Mouse (Mus musculus) neural tube, embryonic 11.5 days (tissue): ENCODE measurements around the gene Rhod. TPM values are rescaled to one million over a fixed set of nuclear protein-coding genes. Genes with fewer than 3 reads are reported as not detected.

Experiments
- ATAC-seq: fragments of 200-750 bp; cut with Nextera tagmentation; 2 replicates; pipeline ENCODE4 v1.8.0; 2017; ENCODE audit warnings: moderate number of reproducible peaks, mild to moderate bottlenecking, moderate TSS enrichment, moderate library complexity; ENCODE audit not compliant: insufficient read depth, low FRiP score, low TSS enrichment
- DNase-seq: peaks from one replicate; pipeline ENCODE4 v3.0.0-alpha.2; 2015; ENCODE audit warnings: low spot score
- H3K27ac ChIP-seq: fragments of 300-500 bp; sonication (generic); 2 replicates; pipeline ENCODE4 v1.5.1; 2014; ENCODE audit warnings: low read depth, mild to moderate bottlenecking, low read length
- H3K27me3 ChIP-seq: fragments of 300-500 bp; sonication (generic); 2 replicates; pipeline ENCODE4 v1.6.1; 2014; ENCODE audit warnings: mild to moderate bottlenecking, low read length, mixed read lengths; ENCODE audit not compliant: control insufficient read depth, insufficient read depth
- H3K36me3 ChIP-seq: fragments of 300-500 bp; sonication (generic); 2 replicates; pipeline ENCODE4 v1.6.1; 2014; ENCODE audit warnings: mild to moderate bottlenecking, low read length, moderate library complexity, mixed read lengths; ENCODE audit not compliant: control insufficient read depth, insufficient read depth
- H3K4me1 ChIP-seq: fragments of 300-500 bp; sonication (generic); 2 replicates; pipeline ENCODE4 v1.6.1; 2014; ENCODE audit warnings: low read length, mixed read lengths; ENCODE audit not compliant: control insufficient read depth, insufficient read depth
- H3K4me2 ChIP-seq: fragments of 300-500 bp; sonication (generic); 2 replicates; pipeline ENCODE4 v1.6.1; 2014; ENCODE audit warnings: low read depth, mild to moderate bottlenecking, moderate library complexity
- H3K4me3 ChIP-seq: fragments of 300-500 bp; sonication (generic); 2 replicates; pipeline ENCODE4 v1.5.1; 2014; ENCODE audit warnings: low read depth, low read length
- H3K9ac ChIP-seq: fragments of 300-500 bp; sonication (generic); 2 replicates; pipeline ENCODE4 v1.6.1; 2014; ENCODE audit warnings: mild to moderate bottlenecking, low read length
- H3K9me3 ChIP-seq: fragments of 300-500 bp; sonication (generic); 2 replicates; pipeline ENCODE4 v1.6.1; 2016; ENCODE audit warnings: low read length; ENCODE audit not compliant: control insufficient read depth
- WGBS: fragments of 180-500 bp; shearing (Covaris S2); extraction: QIAGEN DNeasy Blood & Tissue Kit; methylation state at CpG from one replicate; pipeline ENCODE4 v1.1.7; 2014; 5-methylcytosine and 5-hydroxymethylcytosine counted together
- polyA plus RNA-seq: library from polyadenylated mRNA; unstranded; fragments of >200 nt; fragmentation: Nextera tagmentation; extraction: Ambion mirVana; gene quantifications from 2 replicates; pipeline ENCODE4 v1.2.1, GENCODE M21; 2014

Rhod gene
- polyA plus RNA-seq, 1 experiment from 2014 or later: 17.1 TPM

GRCm38 (mm10) chr19:4442408-4442807 is 3.2 kb upstream of the Rhod start:
- no peak overlapping the region for H3K4me2 ChIP-seq
- ATAC-seq: no peak
- H3K27ac ChIP-seq: no peak overlapping the region

GRCm38 (mm10) chr19:4441621-4442161 is 2.5 kb upstream of the Rhod start:
- no peak for ATAC-seq
- no peak overlapping the region for H3K9ac ChIP-seq
- no peak overlapping the region for H3K4me2 ChIP-seq
- H3K27me3 ChIP-seq: peaks cover 4% of the 10 kb centered on the region
- WGBS: 21% methylated on average over 10 of the region's 10 CpGs
- H3K4me1 ChIP-seq: 0 out of 2 replicates have a peak, but pooled peaks cover 2% of the 10 kb centered on the region
- no peak overlapping the region for H3K4me3 ChIP-seq
- DNase-seq: peak; percentile 44
- H3K36me3 ChIP-seq: no peaks in the 10 kb centered on the region
- H3K9me3 ChIP-seq: no peaks in the 10 kb centered on the region
- no peak overlapping the region for H3K27ac ChIP-seq

More at GRCm38 (mm10) chr19:4442408-4442807, 3.2 kb upstream of the Rhod start:
- peak; percentile 76 for DNase-seq
- Histone ChIP-seq H3K27me3 (peaks cover 4% of the 10 kb centered on the region), H3K9ac (no peak overlapping the region), H3K4me1 (0 out of 2 replicates have a peak, but pooled peaks cover 2% of the 10 kb centered on the region), H3K36me3 (no peaks in the 10 kb centered on the region), H3K9me3 (no peaks in the 10 kb centered on the region), H3K4me3 (no peak overlapping the region)
- WGBS: 10% methylated on average over 3 of the region's 3 CpGs

- H3K9me3 ChIP-seq: no peaks in the 10 kb centered on the region
- H3K36me3 ChIP-seq: no peaks in the 10 kb centered on the region
- DNase-seq: peak; percentile 50
- WGBS: 29% methylated on average over 6 of the region's 6 CpGs
- H3K9ac ChIP-seq: no peak overlapping the region
- no peak overlapping the region for H3K4me3 ChIP-seq
- no peak overlapping the region for H3K4me2 ChIP-seq
- H3K27me3 ChIP-seq: peaks cover 4% of the 10 kb centered on the region
- H3K4me1 ChIP-seq: 0 out of 2 replicates have a peak, but pooled peaks cover 2% of the 10 kb centered on the region
- no peak overlapping the region for H3K27ac ChIP-seq
- ATAC-seq: no peak
These were observed 1.9 kb upstream of the Rhod start for GRCm38 (mm10) chr19:4441090-4441591.

GRCm38 (mm10) chr19:4440222-4440621 is 990 bp upstream of the Rhod start:
- Histone ChIP-seq H3K9ac (no peak overlapping the region), H3K9me3 (no peaks in the 10 kb centered on the region), H3K4me2 (no peak overlapping the region; the same call in 1 of the 2 replicates), H3K27me3 (peaks cover 4% of the 10 kb centered on the region), H3K27ac (no peak overlapping the region), H3K4me1 (0 out of 2 replicates have a peak, but pooled peaks cover 2% of the 10 kb centered on the region), H3K36me3 (no peaks in the 10 kb centered on the region), H3K4me3 (no peak overlapping the region)
- DNase-seq (peak; percentile 30), ATAC-seq (no peak)
- 12% methylated on average over 8 of the region's 8 CpGs for WGBS

- Histone ChIP-seq H3K4me2 (peak overlapping the region; percentile 87), H3K9me3 (no peaks in the 10 kb centered on the region), H3K27ac (no peak overlapping the region), H3K27me3 (peaks cover 4% of the 10 kb centered on the region), H3K9ac (peak overlapping the region; percentile 55), H3K36me3 (no peaks in the 10 kb centered on the region), H3K4me3 (peak overlapping the region; percentile 48), H3K4me1 (0 out of 2 replicates have a peak, but pooled peaks cover 2% of the 10 kb centered on the region)
- DNase-seq (no peak), ATAC-seq (no peak)
- 7% methylated on average over 8 of the region's 8 CpGs for WGBS
These were observed 456 bp downstream of the Rhod start for GRCm38 (mm10) chr19:4438791-4439160.

- DNase-seq (no peak), ATAC-seq (no peak)
- Histone ChIP-seq H3K4me1 (0 out of 2 replicates have a peak, but pooled peaks cover 2% of the 10 kb centered on the region), H3K36me3 (no peaks in the 10 kb centered on the region), H3K9ac (no peak overlapping the region), H3K4me3 (no peak overlapping the region), H3K4me2 (no peak overlapping the region), H3K27me3 (peaks cover 4% of the 10 kb centered on the region), H3K27ac (no peak overlapping the region), H3K9me3 (no peaks in the 10 kb centered on the region)
- WGBS: 77% methylated on average over 6 of the region's 6 CpGs
These were observed 1.3 kb downstream of the Rhod start for GRCm38 (mm10) chr19:4437886-4438285.

GRCm38 (mm10) chr19:4436254-4436653 is 3.0 kb downstream of the Rhod start:
- H3K9ac ChIP-seq: no peak overlapping the region
- no peaks in the 10 kb centered on the region for H3K4me1 ChIP-seq
- no peaks in the 10 kb centered on the region for H3K36me3 ChIP-seq
- 90% methylated on average over 3 of the region's 3 CpGs for WGBS
- no peak overlapping the region for H3K4me3 ChIP-seq
- no peak overlapping the region for H3K27ac ChIP-seq
- DNase-seq (peak; percentile 4), ATAC-seq (no peak)
- no peak overlapping the region for H3K4me2 ChIP-seq
- H3K27me3 ChIP-seq: peaks cover 4% of the 10 kb centered on the region
- no peaks in the 10 kb centered on the region for H3K9me3 ChIP-seq

- H3K4me3 ChIP-seq: no peak overlapping the region
- no peak overlapping the region for H3K4me2 ChIP-seq
- no peak for ATAC-seq
- H3K4me1 ChIP-seq: no peaks in the 10 kb centered on the region
- peak; percentile 4 for DNase-seq
- H3K9me3 ChIP-seq: no peaks in the 10 kb centered on the region
- H3K27me3 ChIP-seq: peaks cover 4% of the 10 kb centered on the region
- 100% methylated on average over 1 of the region's 1 CpGs for WGBS
- no peak overlapping the region for H3K9ac ChIP-seq
- no peak overlapping the region for H3K27ac ChIP-seq
- no peaks in the 10 kb centered on the region for H3K36me3 ChIP-seq
These were observed 4.2 kb downstream of the Rhod start for GRCm38 (mm10) chr19:4434999-4435398.

GRCm38 (mm10) chr19:4433756-4434155 is 5.5 kb downstream of the Rhod start:
- ATAC-seq: no peak
- H3K36me3 ChIP-seq: no peaks in the 10 kb centered on the region
- DNase-seq: peak; percentile 7
- no peaks in the 10 kb centered on the region for H3K9me3 ChIP-seq
- H3K9ac ChIP-seq: no peak overlapping the region
- WGBS: 85% methylated on average over 1 of the region's 1 CpGs
- no peak overlapping the region for H3K4me2 ChIP-seq
- H3K4me1 ChIP-seq: no peaks in the 10 kb centered on the region
- H3K4me3 ChIP-seq: no peak overlapping the region
- no peak overlapping the region for H3K27ac ChIP-seq
- peaks cover under 1% of the 10 kb centered on the region for H3K27me3 ChIP-seq
